Mouse (Mus musculus) limb, embryonic 15.5 days (tissue): Measurements from ENCODE around the gene Ncoa3. TPM values are rescaled to one million over a fixed set of nuclear protein-coding genes. Genes with fewer than 3 reads are reported as not detected.

Source experiments
- ATAC-seq: fragments of 200-750 bp; cut with Nextera tagmentation; 2 replicates; pipeline ENCODE4 v1.8.0; 2017; ENCODE audit warnings: low read depth, moderate TSS enrichment; ENCODE audit not compliant: insufficient number of reproducible peaks, low FRiP score, low TSS enrichment
- H3K27ac ChIP-seq: fragments of 300-500 bp; sonication (generic); 2 replicates; pipeline ENCODE4 v1.5.1; 2015; ENCODE audit warnings: moderate library complexity, mild to moderate bottlenecking, inconsistent platforms
- H3K27me3 ChIP-seq: fragments of 300-500 bp; sonication (generic); 2 replicates; pipeline ENCODE4 v1.6.1; 2015; ENCODE audit warnings: inconsistent platforms
- H3K36me3 ChIP-seq: fragments of 300-500 bp; sonication (generic); 2 replicates; pipeline ENCODE4 v1.6.1; 2015; ENCODE audit warnings: inconsistent platforms
- H3K4me1 ChIP-seq: fragments of 300-500 bp; sonication (generic); 2 replicates; pipeline ENCODE4 v1.6.1; 2015; ENCODE audit warnings: inconsistent platforms
- H3K4me2 ChIP-seq: fragments of 300-500 bp; sonication (generic); 2 replicates; pipeline ENCODE4 v1.6.1; 2015; ENCODE audit warnings: mild to moderate bottlenecking, inconsistent platforms
- H3K4me3 ChIP-seq: fragments of 300-500 bp; sonication (generic); 2 replicates; pipeline ENCODE4 v1.5.1; 2015; ENCODE audit warnings: mild to moderate bottlenecking, inconsistent platforms
- H3K9ac ChIP-seq: fragments of 300-500 bp; sonication (generic); 2 replicates; pipeline ENCODE4 v1.6.1; 2015; ENCODE audit warnings: inconsistent platforms
- H3K9me3 ChIP-seq: fragments of 300-500 bp; sonication (generic); 2 replicates; pipeline ENCODE4 v1.6.1; 2016; ENCODE audit warnings: inconsistent platforms
- WGBS: fragments of 180-500 bp; shearing (Covaris S2); methylation state at CpG from one replicate; pipeline ENCODE4 v1.1.7; 2015; 5-methylcytosine and 5-hydroxymethylcytosine counted together
- polyA plus RNA-seq: library from polyadenylated mRNA; unstranded; fragments of >200 nt; fragmentation: Nextera tagmentation; extraction: Ambion mirVana; gene quantifications from 2 replicates; pipeline ENCODE4 v1.2.1, GENCODE M21; 2015

The Ncoa3 gene
- polyA plus RNA-seq, 1 experiment from 2014 or later = 15.4 TPM

DNA sequence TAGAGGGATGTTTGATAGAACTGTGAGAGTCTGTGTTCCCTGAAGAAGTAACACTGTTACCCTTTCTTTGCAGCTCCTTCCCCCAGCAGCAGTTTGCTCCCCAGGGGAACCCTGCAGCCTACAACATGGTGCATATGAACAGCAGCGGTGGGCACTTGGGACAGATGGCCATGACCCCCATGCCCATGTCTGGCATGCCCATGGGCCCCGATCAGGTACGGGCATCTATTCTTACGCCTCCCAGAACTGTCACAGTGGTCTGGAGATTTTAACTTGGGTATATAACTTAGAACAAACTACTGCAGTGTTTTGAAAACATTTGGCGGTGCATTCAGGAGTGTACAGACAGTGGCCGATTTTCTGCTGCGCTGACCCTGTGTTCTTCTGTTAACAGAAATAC is 77.3 kb downstream of the Ncoa3 start:
- Histone ChIP-seq H3K27ac (no peak overlapping the region), H3K36me3 (peaks cover 78% of the 10 kb centered on the region), H3K9me3 (no peaks in the 10 kb centered on the region)

GRCm38 (mm10) chr2:166071481-166071880 is 79.0 kb downstream of the Ncoa3 start:
- WGBS = 84% methylated on average over 5 of the region's 5 CpGs
- Histone ChIP-seq H3K27me3 (no peaks in the 10 kb centered on the region), H3K9ac (no peak overlapping the region), H3K9me3 (no peaks in the 10 kb centered on the region), H3K36me3 (peaks cover 74% of the 10 kb centered on the region), H3K4me1 (no peaks in the 10 kb centered on the region), H3K4me2 (no peak overlapping the region), H3K27ac (no peak overlapping the region), H3K4me3 (no peak overlapping the region)
- ATAC-seq = no peak

More for the DNA sequence above, 77.3 kb downstream of the Ncoa3 start:
- WGBS = 92% methylated on average over 7 of the region's 7 CpGs
- no peak for ATAC-seq
- H3K4me3 ChIP-seq = no peak overlapping the region
- no peaks in the 10 kb centered on the region for H3K27me3 ChIP-seq
- H3K9ac ChIP-seq = no peak overlapping the region
- H3K4me2 ChIP-seq = no peak overlapping the region
- no peaks in the 10 kb centered on the region for H3K4me1 ChIP-seq

- H3K4me2 ChIP-seq = no peak overlapping the region
- peaks cover 74% of the 10 kb centered on the region for H3K36me3 ChIP-seq
- no peaks in the 10 kb centered on the region for H3K27me3 ChIP-seq
- no peak overlapping the region for H3K4me3 ChIP-seq
- WGBS = 84% methylated on average over 9 of the region's 9 CpGs
- no peak overlapping the region for H3K27ac ChIP-seq
- H3K9me3 ChIP-seq = no peaks in the 10 kb centered on the region
- no peak overlapping the region for H3K9ac ChIP-seq
- ATAC-seq = no peak
- no peaks in the 10 kb centered on the region for H3K4me1 ChIP-seq
Measured at GRCm38 (mm10) chr2:166071889-166072288, 79.5 kb downstream of the Ncoa3 start.

DNA sequence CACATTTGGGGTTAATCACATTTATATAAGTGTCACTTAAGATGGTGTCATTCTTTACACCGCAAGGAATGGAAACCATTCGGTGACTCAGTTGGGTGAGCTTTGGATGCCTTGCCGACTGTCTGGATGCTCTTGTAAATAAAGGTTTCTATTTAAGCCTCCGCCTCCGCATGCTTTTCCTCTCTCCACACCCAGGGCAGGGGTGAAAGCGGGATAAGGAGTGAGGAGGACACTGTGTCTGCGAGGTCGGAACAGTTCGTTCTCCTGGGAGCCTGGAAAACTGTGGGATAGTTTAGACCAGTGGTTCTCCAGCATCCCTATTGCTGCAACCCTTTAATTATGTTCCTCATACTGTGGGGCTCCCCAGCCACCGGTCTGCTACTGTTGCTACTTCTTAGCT is 80.6 kb downstream of the Ncoa3 start:
- no peaks in the 10 kb centered on the region for H3K27me3 ChIP-seq
- no peak overlapping the region for H3K27ac ChIP-seq
- 72% methylated on average over 10 of the region's 10 CpGs for WGBS
- no peak overlapping the region for H3K9ac ChIP-seq
- H3K4me1 ChIP-seq = no peaks in the 10 kb centered on the region
- H3K36me3 ChIP-seq = peaks cover 75% of the 10 kb centered on the region
- ATAC-seq = no peak
- H3K9me3 ChIP-seq = no peaks in the 10 kb centered on the region
- no peak overlapping the region for H3K4me3 ChIP-seq
- no peak overlapping the region for H3K4me2 ChIP-seq

GRCm38 (mm10) chr2:166074322-166074721 is 81.9 kb downstream of the Ncoa3 start:
- H3K27ac ChIP-seq = peak overlapping the region; percentile 67
- H3K9me3 ChIP-seq = no peaks in the 10 kb centered on the region
- H3K4me1 ChIP-seq = no peaks in the 10 kb centered on the region
- 72% methylated on average over 6 of the region's 6 CpGs for WGBS
- H3K27me3 ChIP-seq = no peaks in the 10 kb centered on the region
- H3K4me3 ChIP-seq = no peak overlapping the region
- peaks cover 75% of the 10 kb centered on the region for H3K36me3 ChIP-seq
- no peak overlapping the region for H3K4me2 ChIP-seq
- no peak for ATAC-seq
- H3K9ac ChIP-seq = no peak overlapping the region

GRCm38 (mm10) chr2:166077371-166077770 is 84.9 kb downstream of the Ncoa3 start:
- no peak overlapping the region for H3K9ac ChIP-seq

DNA sequence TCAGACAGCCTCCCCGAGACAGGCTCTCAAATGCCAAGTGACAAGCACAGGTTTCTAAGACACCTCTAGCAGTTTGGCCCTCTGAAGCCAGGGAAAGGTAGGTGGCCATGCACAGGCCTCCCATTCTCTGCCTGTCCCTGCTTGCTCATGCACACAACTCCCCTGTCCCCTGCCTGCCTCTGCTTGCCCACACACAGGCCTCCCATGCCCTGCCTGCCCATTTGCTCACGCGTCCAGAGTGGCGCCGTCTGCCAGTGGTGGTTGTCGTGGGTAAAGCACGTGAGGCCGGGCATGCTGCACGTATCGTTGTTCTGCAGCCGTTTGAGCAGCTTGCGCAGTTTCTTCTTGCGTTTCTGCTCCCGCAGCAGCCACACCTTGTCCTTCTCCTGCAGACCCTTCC is 86.8 kb downstream of the Ncoa3 start:
- Histone ChIP-seq H3K27ac (no peak overlapping the region), H3K27me3 (no peaks in the 10 kb centered on the region), H3K4me3 (no peak overlapping the region), H3K9me3 (no peaks in the 10 kb centered on the region), H3K4me2 (no peak overlapping the region), H3K36me3 (peaks cover 80% of the 10 kb centered on the region), H3K4me1 (peaks cover 25% of the 10 kb centered on the region), H3K9ac (no peak overlapping the region)
- no peak for ATAC-seq
- 80% methylated on average over 14 of the region's 14 CpGs for WGBS

More at GRCm38 (mm10) chr2:166077371-166077770, 84.9 kb downstream of the Ncoa3 start:
- H3K27ac ChIP-seq = no peak overlapping the region
- 91% methylated on average over 9 of the region's 9 CpGs for WGBS
- no peak for ATAC-seq
- peaks cover 80% of the 10 kb centered on the region for H3K36me3 ChIP-seq
- H3K27me3 ChIP-seq = no peaks in the 10 kb centered on the region
- H3K9me3 ChIP-seq = no peaks in the 10 kb centered on the region
- H3K4me2 ChIP-seq = no peak overlapping the region
- no peak overlapping the region for H3K4me3 ChIP-seq
- H3K4me1 ChIP-seq = peaks cover 21% of the 10 kb centered on the region

GRCm38 (mm10) chr2:166079961-166080885 is 87.8 kb downstream of the Ncoa3 start:
- H3K9ac ChIP-seq = no peak overlapping the region
- 57% methylated on average over 17 of the region's 17 CpGs for WGBS
- no peaks in the 10 kb centered on the region for H3K9me3 ChIP-seq
- no peak overlapping the region for H3K4me3 ChIP-seq
- H3K4me2 ChIP-seq = peak overlapping the region; percentile 12; the same call in 1 of the 2 replicates
- 0 out of 2 replicates have a peak, but pooled peaks have one; percentile 26 for ATAC-seq
- H3K36me3 ChIP-seq = peaks cover 75% of the 10 kb centered on the region
- peak overlapping the region; percentile 43 for H3K27ac ChIP-seq
- H3K27me3 ChIP-seq = no peaks in the 10 kb centered on the region
- peaks cover 25% of the 10 kb centered on the region for H3K4me1 ChIP-seq

GRCm38 (mm10) chr2:166080967-166081750 is 88.7 kb downstream of the Ncoa3 start:
- Histone ChIP-seq H3K27ac (peak overlapping the region; percentile 43), H3K4me1 (peaks cover 25% of the 10 kb centered on the region), H3K9me3 (no peaks in the 10 kb centered on the region), H3K27me3 (no peaks in the 10 kb centered on the region), H3K36me3 (peaks cover 79% of the 10 kb centered on the region), H3K4me3 (no peak overlapping the region), H3K4me2 (no peak overlapping the region), H3K9ac (no peak overlapping the region)
- no peak; the same call in 1 of the 2 replicates for ATAC-seq
- 79% methylated on average over 21 of the region's 21 CpGs for WGBS

DNA sequence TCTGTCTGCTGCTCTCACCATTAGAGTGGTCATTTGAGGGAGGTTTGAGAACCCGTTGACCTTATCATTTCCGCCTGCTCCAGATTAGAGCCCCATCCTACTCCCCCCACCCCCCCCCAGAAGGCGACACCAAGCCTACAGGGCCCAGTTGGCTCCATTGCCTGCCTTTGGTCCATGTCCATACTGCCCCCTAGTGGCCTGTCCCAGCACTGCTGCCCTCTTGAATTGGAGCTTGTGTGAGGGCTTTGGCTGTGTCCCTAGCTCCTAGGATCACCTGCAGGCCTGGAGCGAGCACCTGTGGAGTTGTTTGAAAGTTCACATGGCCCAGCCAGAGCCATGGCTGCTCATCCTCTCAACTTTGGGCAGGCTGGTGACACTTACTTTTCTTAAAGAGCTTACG is 89.8 kb downstream of the Ncoa3 start:
- Histone ChIP-seq H3K4me2 (no peak overlapping the region), H3K27me3 (no peaks in the 10 kb centered on the region), H3K9ac (no peak overlapping the region), H3K4me1 (peaks cover 25% of the 10 kb centered on the region), H3K27ac (no peak overlapping the region), H3K4me3 (no peak overlapping the region), H3K36me3 (peaks cover 80% of the 10 kb centered on the region), H3K9me3 (no peaks in the 10 kb centered on the region)
- no peak for ATAC-seq
- 79% methylated on average over 5 of the region's 5 CpGs for WGBS

- Histone ChIP-seq H3K36me3 (peaks cover 80% of the 10 kb centered on the region), H3K4me1 (peaks cover 25% of the 10 kb centered on the region), H3K27me3 (no peaks in the 10 kb centered on the region), H3K4me2 (no peak overlapping the region), H3K4me3 (no peak overlapping the region), H3K27ac (no peak overlapping the region), H3K9me3 (no peaks in the 10 kb centered on the region), H3K9ac (no peak overlapping the region)
- ATAC-seq = no peak
- WGBS = 84% methylated on average over 10 of the region's 10 CpGs
Measured at GRCm38 (mm10) chr2:166082661-166083060, 90.2 kb downstream of the Ncoa3 start.

DNA sequence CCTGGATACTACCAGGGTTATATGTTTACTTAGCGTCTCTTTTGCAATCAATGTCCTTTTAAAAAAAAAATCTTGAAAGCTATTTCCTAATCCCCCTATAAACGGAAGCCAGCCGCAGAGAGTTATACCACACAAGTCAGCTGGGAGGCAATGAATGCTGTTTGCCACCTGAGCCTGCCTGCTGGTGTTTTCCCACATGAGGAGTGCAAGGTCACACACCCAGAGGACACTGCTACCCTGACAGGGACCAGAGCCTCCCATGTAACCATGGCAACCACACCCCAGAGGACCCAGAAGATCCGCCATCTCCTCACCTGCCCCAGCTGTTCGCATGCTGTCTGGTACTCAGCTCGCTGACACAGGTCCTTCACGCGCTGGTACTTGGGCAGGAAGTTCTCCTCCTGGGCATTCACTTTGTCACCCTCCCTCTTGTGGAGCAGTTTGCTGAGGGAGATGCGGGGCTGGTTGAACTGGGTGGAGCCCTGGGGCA is 91.2 kb downstream of the Ncoa3 start:
- H3K4me2 ChIP-seq = no peak overlapping the region
- WGBS = 73% methylated on average over 9 of the region's 9 CpGs
- H3K9ac ChIP-seq = no peak overlapping the region
- no peak overlapping the region for H3K27ac ChIP-seq
- H3K36me3 ChIP-seq = peaks cover 74% of the 10 kb centered on the region
- H3K9me3 ChIP-seq = no peaks in the 10 kb centered on the region
- no peak overlapping the region for H3K4me3 ChIP-seq
- ATAC-seq = no peak
- H3K4me1 ChIP-seq = peaks cover 25% of the 10 kb centered on the region
- H3K27me3 ChIP-seq = no peaks in the 10 kb centered on the region
